Mouse (Mus musculus): Measurements from ENCODE around the gene Mtr.
"Not testable (repeated sequence)": the region's sequence is repeated elsewhere in the genome, so short reads cannot be mapped to it uniquely, and the experiment has no call there.

The Mtr gene

GRCm38 (mm10) chr13:12153922-12154321 is 104.0 kb downstream of the Mtr start:
- DNase-seq = no peak

GRCm38 (mm10) chr13:12146918-12147507 is 110.9 kb downstream of the Mtr start:
- no peak for DNase-seq

GRCm38 (mm10) chr13:12146402-12146801 is 111.5 kb downstream of the Mtr start:
- no peak for DNase-seq

GRCm38 (mm10) chr13:12143347-12143746 is 114.6 kb downstream of the Mtr start:
- DNase-seq = no peak

- DNase-seq = not testable (repeated sequence)
Observed at GRCm38 (mm10) chr13:12136461-12136860, 121.5 kb downstream of the Mtr start.

GRCm38 (mm10) chr13:12133549-12133948 is 124.4 kb downstream of the Mtr start:
- DNase-seq = no peak

All from embryo, embryonic 11 days (tissue).